Mouse (Mus musculus) bone marrow macrophage, adult 2 months (primary cell): ENCODE measurements around the gene Cfap58. TPM values are rescaled to one million over a fixed set of nuclear protein-coding genes. Genes with fewer than 3 reads are reported as not detected.

Experiments
- H3K27ac ChIP-seq: 2 replicates; pipeline ENCODE4 v1.5.1; 2012; ENCODE audit warnings: low read depth, low read length; ENCODE audit not compliant: insufficient read depth
- H3K4me1 ChIP-seq: 2 replicates; pipeline ENCODE4 v1.6.1; 2012; ENCODE audit warnings: low read length; ENCODE audit not compliant: control insufficient read depth, insufficient read depth
- H3K4me3 ChIP-seq: 2 replicates; pipeline ENCODE4 v1.5.1; 2012; ENCODE audit warnings: mild to moderate bottlenecking, low read length, moderate library complexity; ENCODE audit not compliant: insufficient read depth
- CTCF ChIP-seq: IDR thresholded peaks from 2 replicates; pipeline ENCODE4 v1.5.1; 2012; ENCODE audit warnings: low read depth, mild to moderate bottlenecking, low read length, moderate library complexity
- POLR2A ChIP-seq: IDR thresholded peaks from 2 replicates; pipeline ENCODE4 v1.6.1; 2012; ENCODE audit warnings: mild to moderate bottlenecking, low read depth, low read length, borderline replicate concordance
- polyA plus RNA-seq: library from polyadenylated mRNA; stranded (reverse); fragments of >200 nt; gene quantifications from 2 replicates; pipeline ENCODE4 v1.2.4, GENCODE M21; 2012; ENCODE audit not compliant: missing spikeins, insufficient read depth, insufficient read length

Gene Cfap58
- polyA plus RNA-seq, 1 experiment: not detected

DNA sequence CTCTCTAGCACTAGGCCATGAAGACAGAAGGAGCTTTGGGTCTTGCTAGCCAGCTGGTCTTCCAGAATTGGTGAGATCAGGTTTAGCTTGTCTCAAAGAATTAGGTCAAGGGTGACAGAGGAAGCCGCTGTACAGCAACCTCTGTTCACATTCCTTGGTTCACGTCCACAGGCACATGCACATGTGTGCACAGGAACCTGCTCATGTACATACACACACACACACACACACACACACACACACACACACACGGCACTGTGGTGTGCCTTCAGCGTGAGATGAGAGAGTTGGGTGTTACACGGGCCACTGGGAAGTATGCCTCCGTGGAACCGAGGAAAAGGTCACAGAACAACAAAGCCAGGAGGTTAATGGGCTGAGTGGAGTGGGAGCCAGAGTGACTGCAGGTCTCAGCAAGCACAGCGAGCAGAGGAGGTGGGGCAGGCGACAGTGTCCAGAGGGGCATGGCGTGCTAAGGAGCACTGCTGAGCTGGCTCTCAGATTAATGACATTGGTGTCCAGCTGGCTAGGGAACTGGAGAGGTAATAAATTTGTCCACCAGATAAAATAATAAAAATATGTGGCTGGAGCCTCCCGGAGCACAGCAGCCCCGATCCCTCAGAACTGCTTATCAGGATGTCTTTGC lies 71.4 kb downstream of the Cfap58 start:
- no peak for TF ChIP-seq CTCF
- no peak for TF ChIP-seq POLR2A
- no peak overlapping the region for H3K27ac ChIP-seq
- H3K4me3 ChIP-seq: no peak overlapping the region
- no peaks in the 10 kb centered on the region for H3K4me1 ChIP-seq

DNA sequence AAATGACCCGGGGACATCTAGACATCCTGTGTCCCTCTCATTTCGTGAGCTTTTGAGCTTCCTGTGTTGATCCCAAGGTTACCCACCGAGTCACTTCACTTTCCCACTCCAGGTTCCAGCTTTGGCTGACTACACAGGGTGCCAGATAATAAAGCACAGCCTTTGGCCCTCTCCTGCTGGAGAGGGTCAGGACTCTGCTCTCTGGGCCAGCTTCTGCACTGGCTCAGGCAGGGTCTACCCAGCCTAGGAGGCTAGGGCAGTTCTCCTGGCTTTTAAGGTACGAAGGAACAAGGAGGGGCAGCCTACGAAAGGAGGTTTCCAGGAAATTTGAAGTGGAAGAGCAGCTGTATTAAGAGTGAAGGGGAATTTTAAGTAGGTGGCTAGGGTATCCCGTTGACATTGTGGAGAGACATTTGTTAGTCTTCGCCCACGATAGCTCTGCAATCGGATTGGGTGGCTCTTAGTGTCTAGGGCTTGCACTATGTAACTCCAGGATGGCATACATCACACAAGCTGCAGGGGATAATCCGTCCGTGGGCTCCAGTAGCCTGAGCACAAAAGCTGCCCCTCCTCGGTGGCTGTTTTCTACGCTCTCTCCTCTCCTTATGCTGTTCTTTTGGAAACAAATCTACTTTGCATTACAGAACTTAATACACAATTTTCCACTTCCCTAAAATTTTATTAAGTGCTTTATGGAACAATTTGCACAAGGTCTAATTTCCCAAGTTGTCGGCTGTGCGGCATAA lies 72.3 kb downstream of the Cfap58 start:
- TF ChIP-seq CTCF: no peak
- no peak for TF ChIP-seq POLR2A
- Histone ChIP-seq H3K4me3 (no peak overlapping the region), H3K27ac (no peak overlapping the region), H3K4me1 (no peaks in the 10 kb centered on the region)

GRCm38 (mm10) chr19:48020103-48020502 lies 82.6 kb downstream of the Cfap58 start:
- Histone ChIP-seq H3K4me1 (no peaks in the 10 kb centered on the region), H3K4me3 (no peak overlapping the region), H3K27ac (no peak overlapping the region)
- TF ChIP-seq POLR2A: no peak
- no peak for TF ChIP-seq CTCF

GRCm38 (mm10) chr19:48021435-48021834 lies 84.0 kb downstream of the Cfap58 start:
- no peak overlapping the region for H3K27ac ChIP-seq
- no peaks in the 10 kb centered on the region for H3K4me1 ChIP-seq
- TF ChIP-seq POLR2A (no peak), CTCF (no peak)
- H3K4me3 ChIP-seq: no peak overlapping the region

DNA sequence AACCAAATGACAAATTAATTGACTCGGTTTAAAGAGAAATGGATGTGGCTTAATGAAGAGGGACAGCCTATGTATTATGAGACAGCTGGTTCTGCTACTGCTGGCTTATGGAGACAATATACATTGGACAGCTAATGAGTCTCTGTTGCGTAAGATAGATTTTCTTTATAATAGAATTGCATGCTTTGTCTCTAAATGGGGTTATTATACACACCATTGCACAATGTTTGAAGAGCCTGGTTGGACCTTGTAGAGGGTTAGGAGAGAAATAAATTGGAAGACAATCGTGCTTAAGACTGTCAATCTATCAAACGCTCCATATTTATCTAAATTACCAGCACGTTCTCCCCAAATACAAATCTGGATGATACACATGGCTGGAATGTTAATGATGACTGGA lies 85.3 kb downstream of the Cfap58 start:
- no peaks in the 10 kb centered on the region for H3K4me1 ChIP-seq
- H3K4me3 ChIP-seq: no peak overlapping the region
- no peak overlapping the region for H3K27ac ChIP-seq
- TF ChIP-seq CTCF (no peak), POLR2A (no peak)

DNA sequence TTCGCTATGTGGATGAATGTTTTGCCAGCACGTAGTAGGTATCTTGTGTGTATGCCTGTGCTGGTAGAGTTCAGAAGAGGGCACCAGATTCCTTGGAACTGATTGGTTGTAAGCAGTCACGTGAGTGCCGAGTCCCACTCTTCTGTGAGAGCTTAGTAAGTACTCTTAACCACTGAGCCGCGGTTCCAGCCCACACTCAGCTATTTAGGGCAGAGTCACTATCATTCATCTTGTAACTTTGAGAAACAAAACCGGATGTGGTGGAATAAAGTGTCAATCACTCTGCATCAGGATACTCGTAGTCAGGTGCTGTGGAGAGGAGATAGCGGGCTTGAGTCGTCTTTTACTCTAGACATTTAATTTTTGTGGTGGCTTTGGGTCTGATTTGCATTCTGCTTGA lies 86.3 kb downstream of the Cfap58 start:
- Histone ChIP-seq H3K27ac (no peak overlapping the region), H3K4me1 (no peaks in the 10 kb centered on the region), H3K4me3 (no peak overlapping the region)
- TF ChIP-seq CTCF: no peak
- no peak for TF ChIP-seq POLR2A

- H3K4me1 ChIP-seq: no peaks in the 10 kb centered on the region
- H3K27ac ChIP-seq: no peak overlapping the region
- TF ChIP-seq POLR2A: no peak
- no peak for TF ChIP-seq CTCF
- H3K4me3 ChIP-seq: no peak overlapping the region
Observed at GRCm38 (mm10) chr19:48025366-48025765, 87.9 kb downstream of the Cfap58 start.

DNA sequence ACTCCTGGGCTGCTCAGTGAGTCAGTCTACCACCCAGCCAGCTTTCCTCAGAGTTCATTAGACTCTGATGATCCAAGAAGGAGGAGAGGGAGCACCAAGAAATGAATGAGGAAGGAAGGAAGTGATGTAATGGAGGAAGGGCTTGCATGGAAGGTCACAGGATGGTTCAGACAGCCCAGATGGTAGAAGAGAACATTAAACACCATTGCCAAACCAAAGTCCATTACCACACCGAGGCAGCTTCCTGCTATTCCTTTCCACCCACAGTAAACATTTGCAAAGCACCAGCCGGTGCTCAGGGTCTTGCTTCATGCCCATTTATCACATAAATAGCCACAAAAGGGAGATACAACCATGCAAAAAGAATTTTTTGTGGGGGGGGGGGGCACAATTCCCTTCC lies 89.4 kb downstream of the Cfap58 start:
- H3K4me3 ChIP-seq: no peak overlapping the region
- no peak for TF ChIP-seq POLR2A
- no peaks in the 10 kb centered on the region for H3K4me1 ChIP-seq
- H3K27ac ChIP-seq: no peak overlapping the region

GRCm38 (mm10) chr19:48039554-48039953 lies 102.1 kb downstream of the Cfap58 start:
- H3K4me1 ChIP-seq: no peaks in the 10 kb centered on the region
- no peak for TF ChIP-seq CTCF
- TF ChIP-seq POLR2A: no peak
- H3K27ac ChIP-seq: no peak overlapping the region
- no peak overlapping the region for H3K4me3 ChIP-seq

- no peak for TF ChIP-seq POLR2A
- Histone ChIP-seq H3K27ac (no peak overlapping the region), H3K4me3 (no peak overlapping the region), H3K4me1 (no peaks in the 10 kb centered on the region)
Observed at GRCm38 (mm10) chr19:48047315-48047714, 109.8 kb downstream of the Cfap58 start.
